Mouse (Mus musculus) gonadal fat pad, adult 2 months (tissue): ENCODE data around the gene Ghsr. TPM values are rescaled to one million over a fixed set of nuclear protein-coding genes. Genes with fewer than 3 reads are reported as not detected.
"Not testable (repeated sequence)": the region's sequence is repeated elsewhere in the genome, so short reads cannot be mapped to it uniquely, and the experiment has no call there.

Source experiments
- DNase-seq: peaks from one replicate; pipeline ENCODE4 v3.0.0-alpha.2; 2012; ENCODE audit warnings: low read depth
- polyA plus RNA-seq: library from polyadenylated mRNA; depleted of rRNA; stranded (reverse); fragments of >200 nt; gene quantifications from 2 replicates; pipeline ENCODE4 v1.2.3, GENCODE M21; 2012; rRNA removed

The Ghsr gene
- not detected in 2 replicates for polyA plus RNA-seq

GRCm38 (mm10) chr3:27371276-27371621 lies at the start of gene Ghsr:
Gene Ghsr, plus strand, starts transcription at chr3:27371351.
- no peak for DNase-seq

GRCm38 (mm10) chr3:27322591-27322990 lies 48.6 kb upstream of the Ghsr start:
- no peak for DNase-seq

- DNase-seq = no peak
Measured at GRCm38 (mm10) chr3:27323551-27323950, 47.6 kb upstream of the Ghsr start.

- no peak for DNase-seq
Measured at GRCm38 (mm10) chr3:27326633-27327191, 44.4 kb upstream of the Ghsr start.

GRCm38 (mm10) chr3:27330706-27331105 lies 40.4 kb upstream of the Ghsr start:
- no peak for DNase-seq

GRCm38 (mm10) chr3:27338437-27338836 lies 32.7 kb upstream of the Ghsr start:
- no peak for DNase-seq

- DNase-seq = no peak
Measured at GRCm38 (mm10) chr3:27338887-27339286, 32.3 kb upstream of the Ghsr start.

- DNase-seq = no peak
Measured at GRCm38 (mm10) chr3:27340757-27341156, 30.4 kb upstream of the Ghsr start.

- DNase-seq = no peak
Measured at GRCm38 (mm10) chr3:27342462-27342861, 28.7 kb upstream of the Ghsr start.

GRCm38 (mm10) chr3:27345526-27345925 lies 25.6 kb upstream of the Ghsr start:
- DNase-seq = no peak

GRCm38 (mm10) chr3:27348462-27348861 lies 22.7 kb upstream of the Ghsr start:
- no peak for DNase-seq

GRCm38 (mm10) chr3:27351105-27351504 lies 20.0 kb upstream of the Ghsr start:
- no peak for DNase-seq

GRCm38 (mm10) chr3:27359100-27359720 lies 11.9 kb upstream of the Ghsr start:
- DNase-seq = no peak

- no peak for DNase-seq
Measured at GRCm38 (mm10) chr3:27370125-27370524, 1.0 kb upstream of the Ghsr start.

GRCm38 (mm10) chr3:27370582-27371275 lies 422 bp upstream of the Ghsr start:
- DNase-seq = no peak

GRCm38 (mm10) chr3:27371725-27372650 lies 837 bp downstream of the Ghsr start:
- DNase-seq = no peak

- no peak for DNase-seq
Measured at GRCm38 (mm10) chr3:27374396-27374795, 3.2 kb downstream of the Ghsr start.

GRCm38 (mm10) chr3:27377935-27378334 lies 6.8 kb downstream of the Ghsr start:
- no peak for DNase-seq

- no peak for DNase-seq
Measured at GRCm38 (mm10) chr3:27384836-27385235, 13.7 kb downstream of the Ghsr start.

- DNase-seq = no peak
Measured at GRCm38 (mm10) chr3:27389923-27390322, 18.8 kb downstream of the Ghsr start.

- not testable (repeated sequence) for DNase-seq
Measured at GRCm38 (mm10) chr3:27400996-27401395, 29.8 kb downstream of the Ghsr start.

GRCm38 (mm10) chr3:27406440-27406839 lies 35.3 kb downstream of the Ghsr start:
- DNase-seq = no peak
